Mouse (Mus musculus): ENCODE data around the gene Taf12.

- TF ChIP-seq CTCF (IDR thresholded peaks at IDR 0.05; ENCODE audit: borderline replicate concordance, extremely low read depth, insufficient read depth, insufficient read length) = no peak
- no peak for TF ChIP-seq POLR2A (IDR thresholded peaks at IDR 0.05; ENCODE audit: borderline replicate concordance, extremely low read depth, insufficient read depth, insufficient read length, poor library complexity, severe bottlenecking)
Measured at GRCm38 (mm10) chr4:132254986-132255385, 19.2 kb upstream of the Taf12 start.

Measured in brain, embryonic 14.5 days (tissue).